Mouse (Mus musculus) embryonic facial prominence, embryonic 11.5 days (tissue): ENCODE measurements around the gene Bclaf1. TPM values are rescaled to one million over a fixed set of nuclear protein-coding genes. Genes with fewer than 3 reads are reported as not detected.
A peak's percentile ranks its signal among the peaks of the same experiment; 100 is the strongest.

ENCODE experiments used
- ATAC-seq: fragments of 200-750 bp; cut with Nextera tagmentation; replicated peaks from 2 replicates; pipeline ENCODE4 v1.8.0; 2017; ENCODE audit warnings: low read depth; ENCODE audit not compliant: insufficient number of reproducible peaks, low FRiP score, low TSS enrichment
- DNase-seq: peaks from one replicate; pipeline ENCODE4 v3.0.0-alpha.2; 2015; ENCODE audit warnings: low spot score
- H3K27ac ChIP-seq: fragments of 300-500 bp; sonication (generic); replicated peaks from 2 replicates; pipeline ENCODE4 v1.5.1; 2014; ENCODE audit warnings: mild to moderate bottlenecking, low read depth, low read length, control low read depth
- H3K27me3 ChIP-seq: fragments of 300-500 bp; sonication (generic); 2 replicates; pipeline ENCODE4 v1.6.1; 2014; ENCODE audit warnings: mild to moderate bottlenecking, low read length, moderate library complexity, mixed read lengths; ENCODE audit not compliant: control insufficient read depth, insufficient read depth
- H3K36me3 ChIP-seq: fragments of 300-500 bp; sonication (generic); replicated peaks from 2 replicates; pipeline ENCODE4 v1.6.1; 2014; ENCODE audit warnings: low read depth, mild to moderate bottlenecking, low read length, moderate library complexity, mixed read lengths; ENCODE audit not compliant: control insufficient read depth, insufficient read depth
- H3K4me1 ChIP-seq: fragments of 300-500 bp; sonication (generic); 2 replicates; pipeline ENCODE4 v1.6.1; 2014; ENCODE audit warnings: low read length, mixed read lengths; ENCODE audit not compliant: control insufficient read depth, insufficient read depth
- H3K4me2 ChIP-seq: fragments of 300-500 bp; sonication (generic); 2 replicates; pipeline ENCODE4 v1.6.1; 2014; ENCODE audit warnings: low read depth, mild to moderate bottlenecking, control low read depth, low read length, moderate library complexity
- H3K4me3 ChIP-seq: fragments of 300-500 bp; sonication (generic); 2 replicates; pipeline ENCODE4 v1.5.1; 2014; ENCODE audit warnings: low read depth, low read length, control low read depth
- H3K9ac ChIP-seq: fragments of 300-500 bp; sonication (generic); replicated peaks from 2 replicates; pipeline ENCODE4 v1.6.1; 2014; ENCODE audit warnings: mild to moderate bottlenecking, control low read depth, low read length
- H3K9me3 ChIP-seq: fragments of 300-500 bp; sonication (generic); replicated peaks from 2 replicates; pipeline ENCODE4 v1.6.1; 2016; ENCODE audit warnings: mild to moderate bottlenecking, low read length, inconsistent platforms, mixed read lengths; ENCODE audit not compliant: control insufficient read depth
- WGBS: fragments of 180-500 bp; shearing (Covaris S2); extraction: QIAGEN DNeasy Blood & Tissue Kit; methylation state at CpG from one replicate; pipeline ENCODE4 v1.1.7; 2014; 5-methylcytosine and 5-hydroxymethylcytosine counted together
- polyA plus RNA-seq: library from polyadenylated mRNA; unstranded; fragments of >200 nt; fragmentation: Nextera tagmentation; extraction: Ambion mirVana; gene quantifications from 2 replicates; pipeline ENCODE4 v1.2.1, GENCODE M21; 2014

The Bclaf1 gene
- polyA plus RNA-seq, 1 experiment from 2014 or later: 184 TPM

- Histone ChIP-seq H3K9ac (no peak overlapping the region), H3K4me2 (no peak overlapping the region), H3K27ac (no peak overlapping the region), H3K36me3 (no peaks in the 10 kb centered on the region), H3K27me3 (no peaks in the 10 kb centered on the region), H3K4me3 (no peak overlapping the region), H3K4me1 (no peaks in the 10 kb centered on the region), H3K9me3 (no peaks in the 10 kb centered on the region)
- WGBS: 91% methylated on average over 5 of the region's 5 CpGs
- ATAC-seq (no peak), DNase-seq (no peak)
Observed at GRCm38 (mm10) chr10:20372046-20372445, 59.8 kb downstream of the Bclaf1 start.

- no peak overlapping the region for H3K4me2 ChIP-seq
- ATAC-seq: no peak
- 86% methylated on average over 9 of the region's 9 CpGs for WGBS
- no peaks in the 10 kb centered on the region for H3K36me3 ChIP-seq
- no peak overlapping the region for H3K9ac ChIP-seq
- H3K4me3 ChIP-seq: no peak overlapping the region
- no peaks in the 10 kb centered on the region for H3K27me3 ChIP-seq
- no peaks in the 10 kb centered on the region for H3K9me3 ChIP-seq
- H3K4me1 ChIP-seq: no peaks in the 10 kb centered on the region
- H3K27ac ChIP-seq: no peak overlapping the region
- DNase-seq: no peak
Observed at GRCm38 (mm10) chr10:20377621-20378020, 65.4 kb downstream of the Bclaf1 start.

GRCm38 (mm10) chr10:20379071-20379735 is 66.9 kb downstream of the Bclaf1 start:
- Histone ChIP-seq H3K4me2 (no peak overlapping the region), H3K9ac (no peak overlapping the region), H3K36me3 (no peaks in the 10 kb centered on the region), H3K27me3 (no peaks in the 10 kb centered on the region), H3K4me3 (no peak overlapping the region), H3K4me1 (no peaks in the 10 kb centered on the region), H3K27ac (no peak overlapping the region), H3K9me3 (no peaks in the 10 kb centered on the region)
- DNase-seq (no peak), ATAC-seq (no peak)
- WGBS: 84% methylated on average over 9 of the region's 9 CpGs

GRCm38 (mm10) chr10:20380798-20381197 is 68.5 kb downstream of the Bclaf1 start:
- no peaks in the 10 kb centered on the region for H3K27me3 ChIP-seq
- no peaks in the 10 kb centered on the region for H3K4me1 ChIP-seq
- no peaks in the 10 kb centered on the region for H3K9me3 ChIP-seq
- DNase-seq (no peak), ATAC-seq (no peak)
- H3K9ac ChIP-seq: no peak overlapping the region
- no peak overlapping the region for H3K4me2 ChIP-seq
- no peaks in the 10 kb centered on the region for H3K36me3 ChIP-seq
- no peak overlapping the region for H3K27ac ChIP-seq
- H3K4me3 ChIP-seq: no peak overlapping the region
- WGBS: 83% methylated on average over 3 of the region's 3 CpGs

- Histone ChIP-seq H3K4me3 (no peak overlapping the region), H3K27me3 (no peaks in the 10 kb centered on the region), H3K4me1 (no peaks in the 10 kb centered on the region), H3K9ac (no peak overlapping the region), H3K4me2 (no peak overlapping the region), H3K36me3 (no peaks in the 10 kb centered on the region), H3K27ac (no peak overlapping the region), H3K9me3 (no peaks in the 10 kb centered on the region)
- WGBS: 86% methylated on average over 3 of the region's 3 CpGs
- no peak for ATAC-seq
- no peak for DNase-seq
Observed at GRCm38 (mm10) chr10:20381352-20381751, 69.1 kb downstream of the Bclaf1 start.

GRCm38 (mm10) chr10:20382807-20383419 is 70.6 kb downstream of the Bclaf1 start:
- no peak overlapping the region for H3K4me2 ChIP-seq
- no peak overlapping the region for H3K4me3 ChIP-seq
- WGBS: 76% methylated on average over 6 of the region's 6 CpGs
- no peak overlapping the region for H3K9ac ChIP-seq
- DNase-seq (peak; percentile 41), ATAC-seq (no peak)
- H3K4me1 ChIP-seq: no peaks in the 10 kb centered on the region
- H3K27me3 ChIP-seq: no peaks in the 10 kb centered on the region
- no peaks in the 10 kb centered on the region for H3K9me3 ChIP-seq
- no peaks in the 10 kb centered on the region for H3K36me3 ChIP-seq
- H3K27ac ChIP-seq: no peak overlapping the region

- H3K9me3 ChIP-seq: no peaks in the 10 kb centered on the region
- H3K9ac ChIP-seq: no peak overlapping the region
- no peaks in the 10 kb centered on the region for H3K27me3 ChIP-seq
- 68% methylated on average over 3 of the region's 3 CpGs for WGBS
- no peaks in the 10 kb centered on the region for H3K36me3 ChIP-seq
- no peak overlapping the region for H3K4me2 ChIP-seq
- ATAC-seq: no peak
- DNase-seq: no peak
- no peak overlapping the region for H3K4me3 ChIP-seq
- H3K4me1 ChIP-seq: no peaks in the 10 kb centered on the region
- no peak overlapping the region for H3K27ac ChIP-seq
Observed at GRCm38 (mm10) chr10:20390568-20390967, 78.3 kb downstream of the Bclaf1 start.
